Mouse (Mus musculus) hindbrain, embryonic 13.5 days (tissue): ENCODE measurements around the gene Olfr347. TPM values are rescaled to one million over a fixed set of nuclear protein-coding genes. Genes with fewer than 3 reads are reported as not detected.

ENCODE experiments used
- ATAC-seq: fragments of 200-750 bp; cut with Nextera tagmentation; 2 replicates; pipeline ENCODE4 v1.8.0; 2017; ENCODE audit warnings: moderate TSS enrichment; ENCODE audit not compliant: low FRiP score
- H3K27ac ChIP-seq: fragments of 300-500 bp; sonication (generic); 2 replicates; pipeline ENCODE4 v1.5.1; 2015; ENCODE audit warnings: inconsistent platforms, mild to moderate bottlenecking, moderate library complexity
- H3K27me3 ChIP-seq: fragments of 300-500 bp; sonication (generic); 2 replicates; pipeline ENCODE4 v1.6.1; 2015; ENCODE audit warnings: mild to moderate bottlenecking, inconsistent platforms
- H3K36me3 ChIP-seq: fragments of 300-500 bp; sonication (generic); 2 replicates; pipeline ENCODE4 v1.6.1; 2015; ENCODE audit warnings: mild to moderate bottlenecking, inconsistent platforms
- H3K4me1 ChIP-seq: fragments of 300-500 bp; sonication (generic); replicated peaks from 2 replicates; pipeline ENCODE4 v1.6.1; 2015; ENCODE audit warnings: inconsistent platforms
- H3K4me2 ChIP-seq: fragments of 300-500 bp; sonication (generic); 2 replicates; pipeline ENCODE4 v1.6.1; 2015; ENCODE audit warnings: inconsistent platforms, mild to moderate bottlenecking, moderate library complexity
- H3K4me3 ChIP-seq: fragments of 300-500 bp; sonication (generic); 2 replicates; pipeline ENCODE4 v1.5.1; 2015; ENCODE audit warnings: mild to moderate bottlenecking, inconsistent platforms
- H3K9ac ChIP-seq: fragments of 300-500 bp; sonication (generic); 2 replicates; pipeline ENCODE4 v1.6.1; 2015; ENCODE audit warnings: mild to moderate bottlenecking, inconsistent platforms
- H3K9me3 ChIP-seq: fragments of 300-500 bp; sonication (generic); 2 replicates; pipeline ENCODE4 v1.6.1; 2016; ENCODE audit warnings: inconsistent platforms
- WGBS: fragments of 180-500 bp; shearing (Covaris S2); methylation state at CpG from one replicate; pipeline ENCODE4 v1.1.7; 2015; 5-methylcytosine and 5-hydroxymethylcytosine counted together
- polyA plus RNA-seq: library from polyadenylated mRNA; unstranded; fragments of >200 nt; fragmentation: Nextera tagmentation; extraction: Ambion mirVana; gene quantifications from 2 replicates; pipeline ENCODE4 v1.2.1, GENCODE M21; 2015

Gene Olfr347
- polyA plus RNA-seq, result not detected in 2 replicates

GRCm38 (mm10) chr2:36731602-36732001 lies at the start of gene Olfr347:
Gene Olfr347 (plus strand): TSS chr2:36731902.
- peaks cover 22% of the 10 kb centered on the region for H3K9me3 ChIP-seq
- no peaks in the 10 kb centered on the region for H3K4me1 ChIP-seq
- H3K9ac ChIP-seq, result no peak within 1 kb of the TSS
- H3K4me3 ChIP-seq, result no peak within 1 kb of the TSS
- H3K27ac ChIP-seq, result no peak within 1 kb of the TSS
- H3K36me3 ChIP-seq, result no peaks in the 10 kb centered on the region
- ATAC-seq, result no peak
- no peak within 1 kb of the TSS for H3K4me2 ChIP-seq
- H3K27me3 ChIP-seq, result no peaks in the 10 kb centered on the region

- 95% methylated on average over 1 of the region's 1 CpGs for WGBS
- no peak for ATAC-seq
Observed at GRCm38 (mm10) chr2:36685488-36685887, 46.2 kb upstream of the Olfr347 start, which contains the start of gene Olfr346. Gene Olfr346 (plus strand): TSS chr2:36685788.

GRCm38 (mm10) chr2:36736226-36736625 lies 4.5 kb downstream of the Olfr347 start:
- 60% methylated on average over 3 of the region's 3 CpGs for WGBS
- Histone ChIP-seq H3K27me3 (no peaks in the 10 kb centered on the region), H3K4me1 (no peaks in the 10 kb centered on the region), H3K4me3 (no peak overlapping the region), H3K9ac (no peak overlapping the region), H3K36me3 (no peaks in the 10 kb centered on the region), H3K4me2 (no peak overlapping the region), H3K27ac (no peak overlapping the region), H3K9me3 (peaks cover 17% of the 10 kb centered on the region)
- no peak for ATAC-seq

More at GRCm38 (mm10) chr2:36685488-36685887, 46.2 kb upstream of the Olfr347 start, which contains the start of gene Olfr346:
- Histone ChIP-seq H3K4me2 (no peak within 1 kb of the TSS), H3K9me3 (0 out of 2 replicates have a peak, but pooled peaks cover 5% of the 10 kb centered on the region), H3K4me1 (no peaks in the 10 kb centered on the region), H3K27ac (no peak within 1 kb of the TSS), H3K36me3 (no peaks in the 10 kb centered on the region), H3K4me3 (no peak within 1 kb of the TSS), H3K27me3 (no peaks in the 10 kb centered on the region), H3K9ac (no peak within 1 kb of the TSS)

GRCm38 (mm10) chr2:36783976-36784375 lies 52.3 kb downstream of the Olfr347 start, which contains the start of gene Olfr348:
Gene Olfr348 (plus strand): TSS chr2:36784276.
- no peak for ATAC-seq
- 71% methylated on average over 2 of the region's 2 CpGs for WGBS
- no peaks in the 10 kb centered on the region for H3K36me3 ChIP-seq
- no peaks in the 10 kb centered on the region for H3K4me1 ChIP-seq
- H3K9ac ChIP-seq, result no peak within 1 kb of the TSS
- no peak within 1 kb of the TSS for H3K27ac ChIP-seq
- H3K27me3 ChIP-seq, result no peaks in the 10 kb centered on the region
- no peak within 1 kb of the TSS for H3K4me3 ChIP-seq
- no peak within 1 kb of the TSS for H3K4me2 ChIP-seq
- peaks cover 20% of the 10 kb centered on the region; the same call in 1 of the 2 replicates for H3K9me3 ChIP-seq

Other genes starting within 250 kb of the Olfr347 start
- not detected in 2 replicates for gene Olfr341, start 249.4 kb upstream of the Olfr347 start, polyA plus RNA-seq
- not detected in 2 replicates for gene Olfr342, start 206.9 kb upstream of the Olfr347 start, polyA plus RNA-seq
- not detected in 2 replicates for gene Olfr344, start 165.2 kb upstream of the Olfr347 start, polyA plus RNA-seq
- gene Olfr345, start 91.9 kb upstream of the Olfr347 start, polyA plus RNA-seq, result not detected in 2 replicates
- gene Olfr346, start 46.1 kb upstream of the Olfr347 start, polyA plus RNA-seq, result not detected in 2 replicates
- not detected in 2 replicates for gene Olfr348, start 52.4 kb downstream of the Olfr347 start, polyA plus RNA-seq
- not detected in 2 replicates for gene Olfr50, start 58.6 kb downstream of the Olfr347 start, polyA plus RNA-seq
- gene Olfr3, start 85.1 kb downstream of the Olfr347 start, polyA plus RNA-seq, result not detected in 2 replicates
- not detected in 2 replicates for gene Olfr350, start 114.4 kb downstream of the Olfr347 start, polyA plus RNA-seq
- gene Olfr351, start 130.8 kb downstream of the Olfr347 start, polyA plus RNA-seq, result not detected in 2 replicates
- gene Olfr352, start 136.6 kb downstream of the Olfr347 start, polyA plus RNA-seq, result not detected in 2 replicates
- gene Olfr353, start 161.0 kb downstream of the Olfr347 start, polyA plus RNA-seq, result not detected in 2 replicates
- not detected in 2 replicates for gene Olfr354, start 173.8 kb downstream of the Olfr347 start, polyA plus RNA-seq
- not detected in 2 replicates for gene Olfr355, start 197.0 kb downstream of the Olfr347 start, polyA plus RNA-seq
- not detected in 2 replicates for gene Olfr356, start 205.2 kb downstream of the Olfr347 start, polyA plus RNA-seq